Mouse (Mus musculus): ENCODE data around the gene Ifi208.

- TF ChIP-seq ZNF384 (IDR thresholded peaks at IDR 0.05; ENCODE audit: low read depth, low read length) (no peak), HCFC1 (IDR thresholded peaks at IDR 0.05; ENCODE audit: borderline replicate concordance, insufficient read depth, low read length) (no peak), CHD2 (IDR thresholded peaks at IDR 0.05; ENCODE audit: low read depth, low read length) (no peak)
Observed at GRCm38 (mm10) chr1:173694270-173694669, 20.8 kb downstream of the Ifi208 start.

Data from ES-E14 (cell line).